Mouse (Mus musculus): ENCODE measurements around the gene Gng4. TPM values are rescaled to one million over a fixed set of nuclear protein-coding genes. Genes with fewer than 3 reads are reported as not detected.

Gng4 gene
- polyA plus RNA-seq, 1 experiment: 1.4 TPM

DNA sequence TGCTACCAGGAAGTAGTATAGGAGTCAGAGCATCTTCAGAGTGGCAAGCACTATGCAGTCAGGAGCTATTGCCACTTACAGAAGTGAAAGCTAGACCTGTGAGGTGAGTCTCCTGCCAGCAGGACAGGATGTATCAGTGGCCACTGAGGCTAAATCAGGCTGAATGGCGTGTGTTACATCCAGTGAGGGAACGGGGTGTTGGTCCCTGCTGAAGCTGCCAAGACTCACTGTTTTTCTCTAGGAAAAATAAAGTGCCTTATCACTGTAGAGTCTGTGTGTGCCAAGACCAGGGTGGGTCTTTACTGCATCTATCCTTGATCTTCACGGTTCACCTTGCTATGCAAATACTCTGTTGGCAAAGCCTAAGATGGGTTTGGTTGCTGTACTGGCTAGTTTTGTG lies 34.8 kb downstream of the Gng4 start:
- H3K4me3 ChIP-seq (ENCODE audit: insufficient read depth, low read depth, low read length): no peak overlapping the region
- no peaks in the 10 kb centered on the region for H3K4me1 ChIP-seq (ENCODE audit: control insufficient read depth, insufficient read depth, low read length)
- H3K27me3 ChIP-seq (replicated peaks; ENCODE audit: control insufficient read depth, insufficient read depth, low read length): no peaks in the 10 kb centered on the region
- DNase-seq: no peak
- TF ChIP-seq POLR2A (IDR thresholded peaks at IDR 0.05; ENCODE audit: low read depth, low read length) (no peak), CTCF (conservative IDR thresholded peaks at IDR 0.05; ENCODE audit: insufficient read depth, insufficient read length, low read depth, low read length) (no peak)
- WGBS: 80% methylated on average over 3 of the region's 3 CpGs
- no peaks in the 10 kb centered on the region for H3K36me3 ChIP-seq (ENCODE audit: control insufficient read depth, insufficient read depth, low read length)
- no peak overlapping the region for H3K27ac ChIP-seq (ENCODE audit: insufficient read depth, low read depth, low read length)

DNA sequence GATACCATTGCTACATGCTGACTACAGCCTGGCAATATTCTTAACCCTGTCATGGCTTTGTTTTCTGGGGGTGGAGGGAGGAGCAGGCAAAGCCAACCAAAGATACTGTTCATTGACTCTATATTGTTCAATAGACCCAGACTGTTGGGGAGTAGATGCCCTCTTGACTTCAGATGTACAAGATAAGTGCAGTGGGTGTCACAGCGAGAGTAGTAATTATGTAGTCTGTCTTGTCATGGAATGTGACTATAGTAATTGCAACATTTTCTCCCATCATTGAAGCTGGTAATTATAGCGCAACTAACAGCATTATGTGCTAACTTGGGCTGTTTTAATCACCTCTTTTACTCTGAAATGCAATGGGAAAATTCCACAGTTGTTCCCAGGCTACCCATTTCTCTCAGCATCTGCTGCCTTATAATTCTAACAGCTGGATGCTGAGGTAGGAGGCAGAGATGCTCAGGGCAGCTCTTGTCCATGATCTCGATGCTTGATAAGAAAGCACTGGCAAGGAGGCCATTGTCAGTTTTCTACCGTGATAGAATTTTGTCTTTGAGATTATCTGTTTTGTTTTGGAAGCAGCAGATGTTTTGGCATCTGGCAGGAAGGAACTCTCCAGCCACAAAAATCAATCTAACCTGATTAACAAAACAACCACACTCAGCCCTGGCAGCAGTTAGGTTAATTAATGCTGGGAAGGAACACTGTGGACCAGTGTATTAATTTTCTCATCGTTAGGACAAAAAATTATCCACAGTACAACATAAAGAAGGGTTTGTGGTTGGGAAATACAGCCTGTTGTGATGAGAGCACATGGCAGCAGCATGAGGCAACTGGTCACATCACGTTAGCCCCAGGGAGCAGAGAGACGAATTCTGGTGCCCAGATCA lies 36.6 kb downstream of the Gng4 start:
- Histone ChIP-seq H3K27ac (ENCODE audit: insufficient read depth, low read depth, low read length) (no peak overlapping the region), H3K4me3 (ENCODE audit: insufficient read depth, low read depth, low read length) (no peak overlapping the region), H3K36me3 (ENCODE audit: control insufficient read depth, insufficient read depth, low read length) (no peaks in the 10 kb centered on the region), H3K4me1 (ENCODE audit: control insufficient read depth, insufficient read depth, low read length) (no peaks in the 10 kb centered on the region), H3K27me3 (replicated peaks; ENCODE audit: control insufficient read depth, insufficient read depth, low read length) (no peaks in the 10 kb centered on the region)
- no peak for TF ChIP-seq POLR2A (IDR thresholded peaks at IDR 0.05; ENCODE audit: low read depth, low read length)
- no peak for TF ChIP-seq CTCF (conservative IDR thresholded peaks at IDR 0.05; ENCODE audit: insufficient read depth, insufficient read length, low read depth, low read length)
- no peak for DNase-seq
- 79% methylated on average over 7 of the region's 7 CpGs for WGBS

DNA sequence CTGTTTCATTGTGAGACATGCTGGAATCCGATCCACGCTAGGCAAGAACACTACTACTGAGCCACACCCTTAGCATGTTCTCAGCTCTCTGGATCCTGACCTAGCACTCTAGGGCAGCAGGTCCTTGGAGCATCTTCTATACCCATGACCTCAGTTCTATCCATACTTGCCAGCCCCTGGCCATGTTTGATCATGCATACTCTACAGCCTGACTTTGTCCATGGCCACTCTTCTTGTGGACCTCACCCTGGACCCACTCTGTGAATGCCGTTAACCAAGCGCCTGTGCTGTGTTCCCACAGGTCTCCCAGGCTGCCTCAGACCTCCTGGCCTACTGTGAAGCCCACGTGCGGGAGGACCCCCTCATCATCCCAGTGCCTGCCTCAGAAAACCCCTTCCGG lies 41.1 kb downstream of the Gng4 start:
- Histone ChIP-seq H3K27me3 (replicated peaks; ENCODE audit: control insufficient read depth, insufficient read depth, low read length) (no peaks in the 10 kb centered on the region), H3K4me3 (ENCODE audit: insufficient read depth, low read depth, low read length) (no peak overlapping the region), H3K4me1 (ENCODE audit: control insufficient read depth, insufficient read depth, low read length) (no peaks in the 10 kb centered on the region), H3K27ac (ENCODE audit: insufficient read depth, low read depth, low read length) (no peak overlapping the region), H3K36me3 (ENCODE audit: control insufficient read depth, insufficient read depth, low read length) (no peaks in the 10 kb centered on the region)
- 91% methylated on average over 7 of the region's 7 CpGs for WGBS
- no peak for DNase-seq
- TF ChIP-seq CTCF (conservative IDR thresholded peaks at IDR 0.05; ENCODE audit: insufficient read depth, insufficient read length, low read depth, low read length) (no peak), POLR2A (IDR thresholded peaks at IDR 0.05; ENCODE audit: low read depth, low read length) (no peak)

DNA sequence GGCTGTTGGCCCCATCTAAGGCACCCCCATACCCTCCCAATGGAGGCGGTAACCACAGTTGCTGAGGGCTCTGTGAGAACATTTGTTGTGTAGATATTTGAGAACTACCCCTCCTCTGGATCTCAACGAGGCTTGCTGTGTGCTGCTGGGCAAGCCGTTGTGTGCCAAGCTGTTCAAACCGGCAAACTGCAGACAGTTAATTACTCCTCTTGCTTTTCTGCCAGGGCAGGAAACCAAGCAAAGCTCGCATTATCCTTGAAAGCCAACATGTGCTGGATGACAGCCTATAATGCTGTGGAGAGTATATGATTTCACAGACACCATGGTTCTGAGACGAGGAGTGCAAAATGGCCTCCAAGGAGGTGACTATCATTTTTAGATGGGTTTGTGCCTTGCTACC lies 42.7 kb downstream of the Gng4 start:
- Histone ChIP-seq H3K27ac (ENCODE audit: insufficient read depth, low read depth, low read length) (no peak overlapping the region), H3K36me3 (ENCODE audit: control insufficient read depth, insufficient read depth, low read length) (no peaks in the 10 kb centered on the region), H3K4me3 (ENCODE audit: insufficient read depth, low read depth, low read length) (no peak overlapping the region), H3K27me3 (replicated peaks; ENCODE audit: control insufficient read depth, insufficient read depth, low read length) (no peaks in the 10 kb centered on the region), H3K4me1 (ENCODE audit: control insufficient read depth, insufficient read depth, low read length) (no peaks in the 10 kb centered on the region)
- no peak for DNase-seq
- TF ChIP-seq POLR2A (IDR thresholded peaks at IDR 0.05; ENCODE audit: low read depth, low read length) (no peak), CTCF (conservative IDR thresholded peaks at IDR 0.05; ENCODE audit: insufficient read depth, insufficient read length, low read depth, low read length) (no peak)
- 64% methylated on average over 6 of the region's 6 CpGs for WGBS

DNA sequence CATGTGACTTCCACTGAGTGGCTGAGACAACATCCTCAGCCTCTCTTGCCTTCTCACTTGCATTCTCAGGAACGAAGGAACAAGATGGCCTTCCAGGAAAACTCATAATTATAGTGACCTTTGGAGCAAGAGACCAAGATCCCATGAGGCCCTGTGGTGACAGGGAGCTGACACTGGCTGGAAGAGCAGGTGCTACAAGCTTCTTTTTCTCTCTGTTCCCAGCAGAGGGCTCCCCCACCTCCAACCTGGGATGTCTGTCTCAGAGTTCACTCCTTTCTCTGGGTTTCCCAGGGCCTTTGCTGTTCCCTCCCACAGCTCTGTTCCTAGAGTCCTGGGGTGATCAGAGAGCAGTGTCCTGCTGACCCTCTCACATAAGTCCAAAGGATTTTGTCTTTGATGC lies 44.3 kb downstream of the Gng4 start:
- Histone ChIP-seq H3K27me3 (replicated peaks; ENCODE audit: control insufficient read depth, insufficient read depth, low read length) (no peaks in the 10 kb centered on the region), H3K27ac (ENCODE audit: insufficient read depth, low read depth, low read length) (no peak overlapping the region), H3K4me3 (ENCODE audit: insufficient read depth, low read depth, low read length) (no peak overlapping the region), H3K4me1 (ENCODE audit: control insufficient read depth, insufficient read depth, low read length) (no peaks in the 10 kb centered on the region), H3K36me3 (ENCODE audit: control insufficient read depth, insufficient read depth, low read length) (no peaks in the 10 kb centered on the region)
- 14% methylated on average over 1 of the region's 1 CpGs for WGBS
- TF ChIP-seq POLR2A (IDR thresholded peaks at IDR 0.05; ENCODE audit: low read depth, low read length): no peak
- DNase-seq: peak; percentile 2

DNA sequence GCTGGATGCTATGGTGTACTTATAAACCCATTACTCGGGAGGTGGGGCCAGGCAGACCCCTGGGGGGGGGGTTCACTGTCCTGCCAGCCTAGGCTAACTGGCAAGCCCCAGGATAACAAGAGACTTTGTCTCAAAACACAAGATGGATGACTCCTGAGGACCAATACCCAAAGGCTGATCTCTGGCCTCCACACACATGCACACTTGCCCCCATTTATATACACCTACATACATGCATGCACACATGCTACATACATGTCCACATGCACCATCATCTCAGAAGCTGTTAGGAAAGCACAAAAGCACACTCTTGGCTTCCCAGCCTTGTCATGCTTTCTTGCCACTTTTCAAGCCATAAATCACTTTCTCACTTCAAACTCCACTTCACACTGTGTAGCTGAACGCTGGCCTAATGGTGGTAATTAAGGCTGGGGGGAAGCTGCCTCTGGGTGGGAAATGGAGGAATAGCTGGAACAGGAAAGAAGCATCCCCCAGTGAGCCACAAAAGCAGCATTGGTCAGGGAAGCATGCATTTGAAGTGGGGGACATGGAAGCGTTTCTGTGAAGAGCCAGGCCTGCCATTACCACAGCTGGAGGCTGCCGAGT lies 46.7 kb downstream of the Gng4 start:
- Histone ChIP-seq H3K4me1 (ENCODE audit: control insufficient read depth, insufficient read depth, low read length) (no peaks in the 10 kb centered on the region), H3K27me3 (replicated peaks; ENCODE audit: control insufficient read depth, insufficient read depth, low read length) (no peaks in the 10 kb centered on the region), H3K4me3 (ENCODE audit: insufficient read depth, low read depth, low read length) (no peak overlapping the region), H3K27ac (ENCODE audit: insufficient read depth, low read depth, low read length) (no peak overlapping the region), H3K36me3 (ENCODE audit: control insufficient read depth, insufficient read depth, low read length) (no peaks in the 10 kb centered on the region)
- no peak for DNase-seq
- no peak for TF ChIP-seq CTCF (conservative IDR thresholded peaks at IDR 0.05; ENCODE audit: insufficient read depth, insufficient read length, low read depth, low read length)
- TF ChIP-seq POLR2A (IDR thresholded peaks at IDR 0.05; ENCODE audit: low read depth, low read length): no peak
- 33% methylated on average over 4 of the region's 4 CpGs for WGBS

DNA sequence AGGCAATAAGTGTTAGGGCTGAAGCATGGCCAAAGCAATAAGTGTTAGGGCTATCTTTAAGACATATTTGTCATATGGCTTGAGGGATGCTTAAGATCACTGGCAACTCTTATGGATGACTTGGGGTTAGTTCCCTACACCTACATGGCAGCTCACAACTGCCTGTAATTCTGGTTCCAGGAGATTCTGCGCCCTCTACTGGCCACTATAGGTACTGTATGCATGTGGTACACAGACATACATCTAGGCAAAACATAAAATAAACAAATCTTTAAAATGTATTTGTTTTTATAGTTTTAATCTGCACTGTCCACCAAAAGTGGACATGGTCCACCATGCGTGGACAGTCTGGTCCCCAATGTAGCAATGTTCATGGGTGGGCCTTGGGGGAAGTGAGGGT lies 51.3 kb downstream of the Gng4 start:
- H3K27ac ChIP-seq (ENCODE audit: insufficient read depth, low read depth, low read length): no peak overlapping the region
- H3K4me3 ChIP-seq (ENCODE audit: insufficient read depth, low read depth, low read length): no peak overlapping the region
- TF ChIP-seq CTCF (conservative IDR thresholded peaks at IDR 0.05; ENCODE audit: insufficient read depth, insufficient read length, low read depth, low read length): peak; percentile 35
- no peak for TF ChIP-seq POLR2A (IDR thresholded peaks at IDR 0.05; ENCODE audit: low read depth, low read length)
- H3K36me3 ChIP-seq (ENCODE audit: control insufficient read depth, insufficient read depth, low read length): no peaks in the 10 kb centered on the region
- DNase-seq: peak; percentile 18
- no peaks in the 10 kb centered on the region for H3K4me1 ChIP-seq (ENCODE audit: control insufficient read depth, insufficient read depth, low read length)
- 62% methylated on average over 2 of the region's 2 CpGs for WGBS
- no peaks in the 10 kb centered on the region for H3K27me3 ChIP-seq (replicated peaks; ENCODE audit: control insufficient read depth, insufficient read depth, low read length)

All from kidney, adult 2 months (tissue).